Mouse (Mus musculus): ENCODE measurements around the gene Arpc4.
"Not testable (repeated sequence)": the region's sequence is repeated elsewhere in the genome, so short reads cannot be mapped to it uniquely, and the experiment has no call there.

The Arpc4 gene

DNA sequence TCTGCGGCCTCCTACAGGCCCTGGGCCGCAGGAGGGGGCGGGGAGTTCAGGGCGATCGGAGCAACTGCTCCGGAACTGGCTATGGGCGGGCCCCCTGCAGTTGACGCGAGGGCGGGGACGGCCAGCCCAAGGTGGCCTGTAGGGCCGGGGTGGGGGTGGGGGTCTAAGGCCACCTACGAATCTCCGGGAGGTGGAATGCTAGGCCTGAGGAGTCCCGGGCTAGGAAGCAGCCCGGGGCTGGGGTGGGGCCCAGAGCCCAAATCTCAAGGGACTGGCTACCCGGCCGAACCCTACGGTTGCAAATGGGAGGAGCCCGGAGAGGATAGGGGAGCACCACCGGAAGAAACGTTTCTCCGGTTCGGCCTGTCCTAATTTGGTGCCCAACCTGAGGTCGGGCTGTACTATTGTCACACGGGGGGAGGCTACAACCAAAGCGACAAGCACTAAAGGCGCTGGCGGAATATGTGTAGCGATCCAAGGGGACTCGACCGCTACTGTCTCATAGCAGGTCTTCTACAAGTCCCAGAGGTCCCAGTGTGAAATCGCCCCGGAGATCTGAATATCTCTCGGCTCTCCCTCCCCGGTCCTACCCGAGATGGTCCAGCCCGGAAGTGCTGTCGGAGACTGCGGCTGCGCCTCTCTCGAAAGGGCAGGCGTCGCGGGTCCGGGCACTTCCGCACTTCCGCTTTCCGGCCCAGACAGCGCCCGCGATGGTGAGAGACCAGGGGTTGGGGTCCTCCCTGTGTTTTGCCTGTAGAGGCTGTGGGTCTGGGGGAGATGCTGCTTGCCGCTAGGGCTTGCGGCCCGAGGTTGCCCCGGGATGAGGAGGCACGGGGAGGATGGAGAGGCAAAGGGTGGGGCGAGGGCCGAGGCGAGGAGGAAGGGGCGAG is at the start of gene Arpc4, which contains the start of gene Tada3:
Gene Arpc4 (plus strand): TSS at position 620 of the 890 bp plus-strand sequence.
Gene Tada3 (minus strand): TSS at position 388 of the 890 bp plus-strand sequence.
- peak; percentile 94 for DNase-seq

- DNase-seq = no peak
Measured at GRCm38 (mm10) chr6:113329396-113329795, 48.5 kb upstream of the Arpc4 start.

DNA sequence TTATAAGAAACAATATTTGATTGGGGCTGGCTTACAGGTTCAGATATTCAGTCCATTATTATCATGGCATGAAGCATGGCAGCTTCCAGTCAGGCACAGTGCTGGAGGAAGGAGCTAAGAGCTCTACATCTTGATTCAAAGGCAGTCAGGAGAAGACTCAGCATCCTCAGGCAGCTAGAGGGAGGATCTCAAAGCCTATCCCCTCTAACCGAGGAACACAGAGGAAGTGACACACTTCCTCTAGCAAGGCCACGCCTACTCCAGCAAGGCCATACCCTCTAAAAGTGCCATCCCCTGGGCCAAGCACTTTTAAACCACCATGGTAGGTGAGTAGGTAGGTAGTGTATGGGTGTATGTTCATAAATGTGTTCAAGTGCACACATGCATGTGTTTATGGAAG is 47.4 kb upstream of the Arpc4 start:
- DNase-seq = no peak

GRCm38 (mm10) chr6:113331721-113332120 is 46.2 kb upstream of the Arpc4 start:
- no peak for DNase-seq

DNA sequence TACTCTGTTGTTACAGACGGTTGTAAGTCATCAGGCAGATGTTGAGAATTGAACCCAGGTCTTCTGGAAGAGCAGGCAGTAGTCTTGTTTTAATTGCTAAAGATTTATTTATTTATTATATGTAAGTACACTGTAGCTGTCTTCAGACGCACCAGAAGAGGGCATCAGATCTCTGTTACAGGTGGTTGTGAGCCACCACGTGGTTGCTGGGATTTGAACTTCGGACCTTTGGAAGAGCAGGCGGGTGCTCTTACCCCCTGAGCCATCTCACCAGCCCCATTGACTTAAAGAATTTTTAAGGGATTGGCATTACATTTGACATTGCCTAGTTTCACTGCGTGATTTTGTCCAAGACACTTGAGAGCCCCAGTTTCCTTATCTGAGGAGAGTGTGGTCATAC is 45.2 kb upstream of the Arpc4 start:
- not testable (repeated sequence) for DNase-seq

GRCm38 (mm10) chr6:113333137-113333950 is 44.6 kb upstream of the Arpc4 start:
- DNase-seq = peak; percentile 62

DNA sequence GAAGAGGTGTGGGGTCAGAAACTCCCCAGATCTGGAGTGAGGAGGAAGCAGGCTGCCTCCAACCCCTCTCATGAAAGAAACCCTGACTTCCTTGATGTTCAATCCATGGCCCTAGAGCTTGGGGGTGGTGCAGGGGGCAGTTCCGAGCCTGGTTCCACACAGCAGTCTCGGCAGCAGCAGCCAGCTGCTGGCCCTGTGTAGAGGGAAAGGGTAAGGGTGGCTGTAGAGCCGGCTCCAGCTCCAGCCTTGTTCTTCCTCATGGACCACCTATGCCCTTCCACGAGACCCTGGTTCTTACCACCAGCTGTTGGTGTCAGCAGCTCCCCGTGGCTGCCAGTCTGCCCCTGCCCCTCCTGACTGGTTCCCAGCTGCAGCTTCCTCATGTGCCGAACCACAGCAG is 43.7 kb upstream of the Arpc4 start:
- no peak for DNase-seq

DNA sequence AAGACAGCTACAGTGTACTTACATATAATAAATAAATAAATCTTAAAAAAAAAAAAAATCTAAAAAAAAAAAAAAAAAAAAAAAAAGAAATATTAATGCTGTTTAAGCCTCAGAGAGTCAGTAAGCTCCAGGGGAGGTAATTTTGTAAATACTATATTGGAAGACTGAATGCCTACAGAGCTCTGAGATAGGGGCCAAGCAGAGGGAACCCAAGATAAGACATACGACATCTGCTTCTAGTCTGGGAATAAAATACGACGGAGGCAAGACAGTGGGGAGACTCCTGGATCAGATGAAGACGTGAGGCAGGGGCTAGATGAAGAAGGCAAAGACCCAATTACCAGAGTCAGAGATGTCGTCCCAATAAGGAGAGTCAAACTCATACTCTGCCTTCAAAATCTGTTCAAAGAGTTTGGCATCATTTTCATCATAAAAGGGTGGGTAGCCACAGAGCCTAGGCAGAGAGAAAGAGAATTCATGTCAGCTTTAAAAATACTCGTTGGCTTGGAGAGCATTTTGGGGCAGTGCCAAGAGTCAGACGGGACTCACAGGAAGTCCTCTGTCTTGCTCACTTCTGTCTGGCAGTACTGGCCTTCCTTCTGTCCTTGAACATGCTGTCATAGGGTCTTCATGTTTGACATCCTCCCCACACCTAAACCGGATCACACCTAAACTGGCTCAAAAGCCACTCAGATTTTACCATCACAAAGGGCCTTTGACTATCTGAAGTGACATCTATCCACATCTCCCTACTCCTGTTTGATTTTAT is 40.9 kb upstream of the Arpc4 start:
- peak; percentile 39 for DNase-seq

- DNase-seq = no peak
Measured at GRCm38 (mm10) chr6:113341574-113341973, 36.3 kb upstream of the Arpc4 start.

DNA sequence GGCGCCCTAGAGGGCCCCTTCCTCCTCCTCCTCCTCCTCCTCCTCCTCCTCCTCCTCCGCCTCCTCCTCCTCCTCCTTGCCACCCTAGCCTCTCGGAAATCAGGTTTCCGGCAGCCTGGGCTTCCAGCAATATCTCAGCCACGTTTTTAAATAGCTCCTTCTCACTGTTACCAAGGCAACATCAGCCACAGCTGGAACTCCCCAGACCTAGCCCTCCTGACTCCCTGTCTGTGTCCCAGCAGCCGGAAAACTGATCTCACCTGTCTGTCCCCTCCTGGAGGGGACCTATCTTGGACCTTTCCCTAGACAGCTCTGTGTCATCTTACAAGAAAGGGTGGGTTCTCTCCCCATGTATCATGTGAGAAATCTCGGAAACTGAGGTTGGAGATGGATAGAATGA is 35.6 kb upstream of the Arpc4 start:
- no peak for DNase-seq

GRCm38 (mm10) chr6:113343177-113344092 is 34.5 kb upstream of the Arpc4 start, which contains the start of gene Camk1:
Camk1 (minus strand) TSS chr6:113343984.
- DNase-seq = peak; percentile 85

DNA sequence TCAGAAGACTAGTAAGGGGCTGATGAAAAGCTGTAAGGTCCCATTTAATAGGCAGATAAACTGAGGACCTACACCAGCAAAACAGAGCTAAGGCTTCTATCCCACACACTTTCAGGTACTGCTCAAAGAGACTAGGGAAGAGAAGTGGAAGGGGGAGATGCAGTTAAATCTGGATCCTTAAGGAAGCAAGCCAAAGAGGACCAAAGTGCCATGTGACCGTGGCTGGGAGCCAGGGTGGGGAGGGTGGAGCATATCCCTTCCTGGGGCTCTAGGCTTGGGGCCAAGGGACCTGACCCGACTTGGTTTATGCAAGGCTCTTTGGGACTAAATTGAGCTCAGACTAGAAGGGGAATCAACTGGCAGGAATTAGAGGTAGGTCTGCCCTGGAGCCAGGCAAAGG is 33.6 kb upstream of the Arpc4 start:
- DNase-seq = peak; percentile 89

DNA sequence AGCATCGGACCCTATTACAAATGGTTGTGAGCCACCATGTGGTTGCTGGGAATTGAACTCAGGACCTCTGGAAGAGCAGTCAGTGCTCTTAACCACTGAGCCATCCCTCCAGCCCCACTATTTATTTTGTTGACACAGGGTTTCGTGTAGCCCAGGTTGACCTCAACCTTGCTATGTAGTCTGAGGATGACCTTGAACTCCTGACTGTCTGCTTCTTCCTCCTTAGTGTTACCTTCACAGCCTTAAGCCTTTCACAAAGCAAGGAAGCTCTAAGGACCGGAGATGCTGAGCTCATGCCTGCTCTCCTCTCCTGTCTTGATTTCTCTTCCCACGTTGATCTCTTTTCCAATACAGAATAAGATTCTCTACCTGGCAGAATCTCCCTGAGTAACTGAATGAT is 31.0 kb upstream of the Arpc4 start:
- no peak for DNase-seq

DNA sequence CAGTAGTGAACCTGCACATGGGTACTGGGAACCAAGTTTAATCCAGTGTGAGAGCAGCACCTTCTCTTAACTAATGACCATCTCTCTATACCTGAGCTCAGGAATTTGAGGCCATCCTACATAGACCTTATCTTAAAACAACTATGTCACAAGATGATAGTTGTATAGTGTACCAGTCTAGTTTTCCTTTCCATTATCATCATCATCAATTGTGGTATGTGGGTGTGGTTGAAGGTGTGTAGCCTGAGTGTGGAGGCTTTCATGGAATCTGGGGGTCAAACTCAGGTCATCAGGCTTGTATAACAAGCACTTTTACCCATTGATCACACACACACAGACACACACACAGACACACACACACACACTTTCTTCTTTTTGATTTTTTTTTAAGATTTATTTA is 27.4 kb upstream of the Arpc4 start:
- DNase-seq = no peak

DNA sequence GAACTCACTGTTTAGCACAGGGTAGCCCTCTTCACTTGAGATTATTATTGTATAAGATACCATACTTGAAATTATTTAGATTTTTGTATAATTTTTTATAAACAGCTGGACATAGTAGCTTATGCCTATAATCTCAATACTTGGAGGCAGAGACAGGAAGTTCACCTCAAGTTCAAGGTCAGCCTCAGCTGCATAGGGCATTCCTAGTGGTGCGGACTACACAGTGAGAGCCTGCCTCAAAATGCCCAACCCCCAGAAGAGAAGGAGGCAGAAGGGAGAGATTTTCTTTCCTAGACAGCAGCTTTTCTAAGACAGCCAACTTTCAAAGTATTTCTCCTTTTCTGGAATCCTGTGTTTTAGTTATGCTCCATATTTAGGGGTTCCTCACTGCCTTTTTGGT is 26.8 kb upstream of the Arpc4 start:
- DNase-seq = no peak

- no peak for DNase-seq
Measured at GRCm38 (mm10) chr6:113351653-113352052, 26.3 kb upstream of the Arpc4 start.

GRCm38 (mm10) chr6:113352820-113353219 is 25.1 kb upstream of the Arpc4 start:
- DNase-seq = no peak

DNA sequence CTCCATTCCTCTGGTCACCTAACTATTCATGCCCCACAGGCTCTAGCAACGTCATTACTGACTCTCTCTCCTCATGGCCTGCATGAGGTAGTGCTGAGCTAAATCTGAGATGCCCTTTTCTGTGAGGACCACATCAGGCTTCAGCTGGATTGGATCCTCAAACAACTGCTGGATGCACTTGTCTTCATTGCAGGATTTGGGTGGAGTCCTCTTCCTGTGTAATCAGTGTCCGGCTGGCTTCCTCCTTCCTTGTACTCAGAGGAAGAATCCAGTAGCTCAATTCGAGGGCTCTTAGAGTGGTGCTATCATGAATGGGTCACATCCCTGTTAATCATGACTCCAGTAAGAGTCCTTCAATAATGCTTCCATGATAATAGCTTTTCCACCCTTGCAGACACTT is 24.2 kb upstream of the Arpc4 start:
- DNase-seq = no peak

DNA sequence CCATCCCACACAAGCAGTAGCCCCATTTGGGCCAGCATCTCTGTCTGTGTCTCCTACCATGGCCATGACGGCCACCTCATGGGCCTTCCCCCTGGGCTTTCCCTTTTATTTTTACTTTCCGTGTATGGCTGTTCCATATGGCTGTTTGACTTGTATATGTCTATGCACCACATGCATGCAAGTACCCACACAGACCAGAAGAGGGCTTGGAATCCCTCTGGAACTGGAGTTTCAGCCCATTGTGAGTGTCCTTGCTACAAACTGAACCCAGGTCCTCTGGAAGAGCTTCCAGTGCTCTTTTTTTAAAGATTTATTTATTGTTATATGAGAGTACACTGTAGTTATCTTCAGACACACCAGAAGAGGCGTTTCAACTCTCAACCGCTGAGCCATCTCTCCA is 16.4 kb upstream of the Arpc4 start:
- no peak for DNase-seq

GRCm38 (mm10) chr6:113362241-113362640 is 15.7 kb upstream of the Arpc4 start:
- DNase-seq = no peak

DNA sequence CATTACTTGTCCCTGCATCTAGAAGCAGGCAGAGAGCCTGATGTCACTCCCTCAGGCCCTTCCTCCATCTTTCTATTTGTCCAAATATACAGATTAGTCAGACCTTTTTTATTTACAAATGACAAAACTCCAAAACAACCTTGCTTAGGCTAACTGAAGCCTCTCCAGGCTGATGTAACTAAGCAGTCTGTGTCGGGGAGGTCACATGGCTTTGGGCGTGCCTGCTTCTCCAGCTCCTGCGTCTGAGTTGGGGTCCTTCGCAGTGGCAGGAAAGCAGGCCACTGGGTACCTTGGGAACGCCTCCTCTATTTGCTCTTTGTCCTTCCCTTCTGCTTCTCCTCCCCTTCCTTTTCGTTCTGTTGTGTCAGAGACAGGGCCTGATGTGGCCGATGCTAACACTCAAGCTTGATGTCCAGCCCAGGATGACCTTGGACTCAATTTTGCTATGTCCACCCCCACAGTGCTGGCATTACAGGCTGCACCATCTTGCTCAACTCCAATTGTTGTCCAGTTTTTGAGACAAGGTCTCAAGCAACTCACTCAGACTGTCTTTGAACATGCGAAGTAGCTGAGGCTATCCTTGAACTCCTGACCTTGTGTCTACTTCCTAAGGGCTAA is 13.3 kb upstream of the Arpc4 start:
- no peak for DNase-seq
